Mouse (Mus musculus) kidney, postnatal 0 days (tissue): ENCODE results near the gene Cep55. TPM values are rescaled to one million over a fixed set of nuclear protein-coding genes. Genes with fewer than 3 reads are reported as not detected.
A peak's percentile ranks its signal among the peaks of the same experiment; 100 is the strongest.

ENCODE experiments used
- ATAC-seq: fragments of 200-750 bp; cut with Nextera tagmentation; replicated peaks from 2 replicates; pipeline ENCODE4 v1.8.0; 2017; ENCODE audit warnings: low read depth, moderate number of reproducible peaks, moderate TSS enrichment, moderate library complexity; ENCODE audit not compliant: low FRiP score
- DNase-seq: peaks from one replicate; pipeline ENCODE4 v3.0.0-alpha.2; 2016; ENCODE audit warnings: low spot score
- H3K27ac ChIP-seq: fragments of 300-500 bp; sonication (generic); 2 replicates; pipeline ENCODE4 v1.5.1; 2014; ENCODE audit warnings: mild to moderate bottlenecking
- H3K27me3 ChIP-seq: fragments of 300-500 bp; sonication (generic); 2 replicates; pipeline ENCODE4 v1.6.1; 2014; ENCODE audit warnings: low read length, mixed read lengths; ENCODE audit not compliant: insufficient read depth
- H3K36me3 ChIP-seq: fragments of 300-500 bp; sonication (generic); 2 replicates; pipeline ENCODE4 v1.6.1; 2014; ENCODE audit warnings: low read length, mixed read lengths; ENCODE audit not compliant: insufficient read depth
- H3K4me1 ChIP-seq: fragments of 300-500 bp; sonication (generic); replicated peaks from 2 replicates; pipeline ENCODE4 v1.6.1; 2014; ENCODE audit warnings: antibody characterized with exemption, low read length, mixed read lengths; ENCODE audit not compliant: insufficient read depth
- H3K4me2 ChIP-seq: fragments of 300-500 bp; sonication (generic); 2 replicates; pipeline ENCODE4 v1.6.1; 2014; ENCODE audit warnings: mild to moderate bottlenecking, low read length, moderate library complexity, mixed read lengths
- H3K4me3 ChIP-seq: fragments of 300-500 bp; sonication (generic); replicated peaks from 2 replicates; pipeline ENCODE4 v1.5.1; 2014; ENCODE audit warnings: low read depth, low read length
- H3K9ac ChIP-seq: fragments of 300-500 bp; sonication (generic); 2 replicates; pipeline ENCODE4 v1.6.1; 2014; ENCODE audit warnings: low read depth, low read length
- H3K9me3 ChIP-seq: fragments of 300-500 bp; sonication (generic); replicated peaks from 2 replicates; pipeline ENCODE4 v1.6.1; 2016; ENCODE audit warnings: low read length, inconsistent platforms, mixed read lengths
- CTCF ChIP-seq: IDR thresholded peaks from 2 replicates; pipeline ENCODE4 v1.5.1; 2016; ENCODE audit warnings: antibody characterized with exemption, low read depth, mild to moderate bottlenecking, moderate library complexity
- WGBS: fragments of 180-500 bp; shearing (Covaris S2); extraction: QIAGEN DNeasy Blood & Tissue Kit; methylation state at CpG from one replicate; pipeline ENCODE4 v1.1.7; 2014; 5-methylcytosine and 5-hydroxymethylcytosine counted together
- polyA plus RNA-seq: library from polyadenylated mRNA; unstranded; fragments of >200 nt; fragmentation: Nextera tagmentation; extraction: Ambion mirVana; gene quantifications from 2 replicates; pipeline ENCODE4 v1.2.1, GENCODE M21; 2015

Cep55 gene
- 13.8 and 15.5 TPM in 2 replicates for polyA plus RNA-seq

DNA sequence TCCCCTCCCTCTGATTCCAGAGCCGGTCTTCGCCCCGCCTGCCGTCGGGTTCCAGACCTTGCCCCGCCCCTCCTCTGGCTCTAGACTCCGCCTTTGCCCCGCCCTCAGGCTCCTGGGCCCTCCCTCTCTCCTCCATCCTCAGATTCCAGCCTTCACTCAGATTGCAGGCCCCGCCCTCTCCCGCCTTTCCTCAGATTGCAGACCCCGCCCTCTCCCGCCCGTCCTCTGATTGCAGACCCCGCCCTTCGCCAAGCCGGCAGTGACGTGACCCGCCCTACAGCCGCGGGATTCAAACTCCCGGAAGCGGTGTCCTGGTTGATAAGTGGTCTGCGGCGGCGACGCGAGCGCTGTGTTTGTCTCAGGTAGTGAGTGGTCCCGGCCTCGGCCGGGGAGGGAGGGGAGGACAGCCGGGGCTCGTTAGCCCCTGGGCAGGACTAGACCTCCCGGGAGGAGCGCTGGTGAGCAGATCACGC is at the start of gene Cep55:
TSS of gene Cep55 (plus strand) at position 292 of the 473 bp plus-strand sequence.
- TF ChIP-seq CTCF: 0 out of 2 replicates have a peak, but pooled peaks have one; percentile 10
- H3K36me3 ChIP-seq: 0 out of 2 replicates have a peak, but pooled peaks cover 10% of the 10 kb centered on the region
- H3K9ac ChIP-seq: peak within 1 kb of the TSS; percentile 50
- H3K4me2 ChIP-seq: peak within 1 kb of the TSS; percentile 80
- H3K4me1 ChIP-seq: 0 out of 2 replicates have a peak, but pooled peaks cover 5% of the 10 kb centered on the region
- peak; percentile 96 for ATAC-seq
- WGBS: under 1% methylated on average over 36 of the region's 36 CpGs
- H3K9me3 ChIP-seq: no peaks in the 10 kb centered on the region
- no peaks in the 10 kb centered on the region for H3K27me3 ChIP-seq
- peak; percentile 100 for DNase-seq
- peak within 1 kb of the TSS; percentile 70 for H3K27ac ChIP-seq
- peak within 1 kb of the TSS; percentile 66 for H3K4me3 ChIP-seq

DNA sequence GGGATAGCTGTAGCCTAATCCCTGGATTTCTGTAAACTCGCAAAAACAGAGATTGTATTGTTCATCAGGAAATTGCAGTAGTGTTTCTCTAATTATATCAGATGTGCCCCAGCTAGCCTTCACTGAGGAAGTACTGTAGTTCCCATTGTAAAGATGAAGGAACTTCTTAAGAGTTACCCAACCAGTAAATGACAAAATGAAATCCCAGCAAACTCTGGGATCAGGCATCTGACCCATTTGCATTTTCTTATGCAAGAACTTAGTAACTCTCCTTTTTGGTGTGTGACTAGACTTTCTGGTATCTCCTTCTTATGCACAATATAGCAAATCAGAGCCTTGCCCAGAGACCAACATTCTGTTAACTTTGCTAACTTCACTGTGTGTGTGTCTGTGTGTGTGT is 43.4 kb upstream of the Cep55 start:
- no peak overlapping the region for H3K4me3 ChIP-seq
- no peaks in the 10 kb centered on the region for H3K36me3 ChIP-seq
- WGBS: 62% methylated on average over 1 of the region's 1 CpGs
- no peaks in the 10 kb centered on the region for H3K27me3 ChIP-seq
- no peaks in the 10 kb centered on the region for H3K4me1 ChIP-seq
- H3K27ac ChIP-seq: no peak overlapping the region
- no peak for DNase-seq
- no peak overlapping the region for H3K9ac ChIP-seq
- H3K4me2 ChIP-seq: no peak overlapping the region
- no peak for TF ChIP-seq CTCF
- H3K9me3 ChIP-seq: no peaks in the 10 kb centered on the region
- ATAC-seq: no peak

DNA sequence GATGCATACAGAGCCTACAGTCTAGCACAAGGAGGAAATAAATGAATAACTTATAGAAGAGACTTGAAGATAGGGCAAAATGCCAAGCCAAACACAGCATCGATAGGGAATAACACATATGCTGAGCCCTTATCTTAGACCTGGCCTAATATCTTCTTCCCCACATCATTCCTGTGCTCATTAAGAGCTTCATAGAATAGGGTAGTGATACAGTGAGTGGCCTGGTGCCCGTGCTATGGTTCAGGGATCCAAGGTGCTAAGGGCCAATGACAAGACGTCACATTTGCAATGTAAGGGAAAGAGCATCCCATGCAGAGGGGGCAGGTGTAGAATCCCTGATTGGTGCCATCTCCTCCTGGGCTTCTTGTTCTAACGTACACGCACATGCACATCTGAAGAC is 40.4 kb upstream of the Cep55 start:
- no peak for DNase-seq
- no peak for TF ChIP-seq CTCF
- Histone ChIP-seq H3K27ac (no peak overlapping the region), H3K27me3 (no peaks in the 10 kb centered on the region), H3K36me3 (no peaks in the 10 kb centered on the region), H3K4me3 (no peak overlapping the region), H3K4me2 (no peak overlapping the region), H3K9ac (no peak overlapping the region), H3K9me3 (no peaks in the 10 kb centered on the region), H3K4me1 (no peaks in the 10 kb centered on the region)
- no peak for ATAC-seq
- 77% methylated on average over 5 of the region's 5 CpGs for WGBS

DNA sequence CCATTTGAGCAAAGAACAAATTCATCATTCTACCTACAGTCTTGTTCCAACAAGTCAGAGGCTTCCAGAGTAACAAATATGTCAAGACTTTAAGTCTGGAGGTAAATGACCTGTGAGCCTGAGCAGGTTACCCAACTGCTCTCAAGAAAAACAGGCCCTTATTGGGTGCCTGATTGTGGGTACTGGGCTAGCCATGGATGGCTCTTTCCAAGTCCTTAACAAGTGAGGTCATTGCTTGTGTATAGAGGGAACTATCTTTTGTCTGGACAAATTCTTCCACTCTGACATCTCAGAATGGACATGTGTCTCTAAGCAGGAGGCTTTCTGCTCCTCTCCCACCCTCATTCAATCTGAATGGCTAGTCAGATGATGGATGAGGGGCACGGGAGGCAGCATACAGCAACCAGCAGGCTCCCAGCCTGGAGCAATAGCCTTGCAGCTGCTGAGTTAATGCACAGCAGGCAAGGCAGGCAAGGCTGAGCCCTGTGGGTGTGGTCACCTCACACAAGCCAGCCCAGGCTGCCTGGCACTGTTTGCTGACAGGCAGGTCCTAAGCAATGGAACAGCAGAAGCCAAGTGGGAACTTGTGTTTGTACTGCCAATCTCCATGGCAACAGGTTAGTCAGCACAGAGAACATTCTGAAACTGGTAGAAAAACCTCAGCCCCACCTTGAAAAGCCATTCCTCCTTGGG is 39.5 kb upstream of the Cep55 start:
- ATAC-seq (peak; percentile 96), DNase-seq (peak; percentile 58)
- H3K9ac ChIP-seq: no peak overlapping the region
- no peaks in the 10 kb centered on the region for H3K9me3 ChIP-seq
- no peak for TF ChIP-seq CTCF
- H3K27ac ChIP-seq: peak overlapping the region; percentile 20; the same call in 1 of the 2 replicates
- H3K4me3 ChIP-seq: no peak overlapping the region
- H3K27me3 ChIP-seq: no peaks in the 10 kb centered on the region
- WGBS: 10% methylated on average over 1 of the region's 1 CpGs
- no peaks in the 10 kb centered on the region for H3K4me1 ChIP-seq
- H3K36me3 ChIP-seq: no peaks in the 10 kb centered on the region
- H3K4me2 ChIP-seq: no peak overlapping the region

DNA sequence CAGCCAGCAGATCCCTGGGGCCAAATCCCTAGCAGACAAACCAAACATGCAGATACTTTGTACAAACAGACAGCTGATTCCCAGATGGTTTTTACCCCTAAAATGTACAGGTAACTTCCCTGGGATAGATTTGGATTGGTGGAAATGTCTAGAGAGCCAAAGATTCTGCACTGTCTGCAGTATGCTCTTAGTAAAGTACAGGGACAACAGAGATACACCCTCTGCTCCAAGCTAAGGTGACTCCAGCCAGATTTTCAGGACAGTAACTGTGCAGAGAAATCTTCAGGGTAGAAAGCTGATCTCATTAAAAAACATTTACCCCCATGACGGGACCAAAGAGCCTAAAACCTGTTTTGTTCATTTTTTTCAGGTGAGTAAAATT is 38.9 kb upstream of the Cep55 start:
- ATAC-seq: peak; percentile 57; the same call in 1 of the 2 replicates
- WGBS: 57% methylated on average over 1 of the region's 1 CpGs
- H3K36me3 ChIP-seq: no peaks in the 10 kb centered on the region
- H3K4me1 ChIP-seq: no peaks in the 10 kb centered on the region
- no peaks in the 10 kb centered on the region for H3K9me3 ChIP-seq
- no peak overlapping the region for H3K4me3 ChIP-seq
- no peak for TF ChIP-seq CTCF
- no peaks in the 10 kb centered on the region for H3K27me3 ChIP-seq
- H3K9ac ChIP-seq: no peak overlapping the region
- H3K27ac ChIP-seq: peak overlapping the region; percentile 20
- DNase-seq: no peak
- no peak overlapping the region for H3K4me2 ChIP-seq

DNA sequence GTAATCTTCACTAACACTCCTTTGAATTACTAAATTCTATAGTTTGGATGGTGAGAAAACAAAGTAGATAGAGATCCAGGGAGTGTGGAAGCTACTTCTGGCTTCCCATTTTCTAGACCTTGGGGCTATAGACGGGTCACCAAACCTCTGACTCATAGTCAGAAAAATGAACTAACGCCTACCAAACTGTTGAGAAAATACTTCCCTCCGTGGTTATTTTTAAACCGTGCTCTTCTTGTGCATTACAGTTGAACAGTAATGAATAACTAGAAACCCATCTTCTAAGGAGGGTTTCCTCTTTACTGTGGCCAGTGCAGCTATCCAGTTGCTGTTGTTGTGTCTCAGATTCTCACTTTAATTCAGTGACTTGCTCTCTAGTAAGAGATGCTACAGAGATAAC is 32.1 kb upstream of the Cep55 start:
- Histone ChIP-seq H3K27me3 (no peaks in the 10 kb centered on the region), H3K4me1 (peaks cover 23% of the 10 kb centered on the region), H3K27ac (no peak overlapping the region), H3K9me3 (no peaks in the 10 kb centered on the region), H3K4me3 (no peak overlapping the region), H3K4me2 (no peak overlapping the region), H3K9ac (no peak overlapping the region), H3K36me3 (no peaks in the 10 kb centered on the region)
- 48% methylated on average over 4 of the region's 4 CpGs for WGBS
- TF ChIP-seq CTCF: no peak
- ATAC-seq (no peak), DNase-seq (no peak)
